Mouse (Mus musculus): ENCODE data around the gene Gm7271. TPM values are rescaled to one million over a fixed set of nuclear protein-coding genes. Genes with fewer than 3 reads are reported as not detected.

Gene Gm7271
- polyA plus RNA-seq (2016; fragmentation: Nextera tagmentation; extraction: Ambion mirVana) = not detected in 2 replicates

DNA sequence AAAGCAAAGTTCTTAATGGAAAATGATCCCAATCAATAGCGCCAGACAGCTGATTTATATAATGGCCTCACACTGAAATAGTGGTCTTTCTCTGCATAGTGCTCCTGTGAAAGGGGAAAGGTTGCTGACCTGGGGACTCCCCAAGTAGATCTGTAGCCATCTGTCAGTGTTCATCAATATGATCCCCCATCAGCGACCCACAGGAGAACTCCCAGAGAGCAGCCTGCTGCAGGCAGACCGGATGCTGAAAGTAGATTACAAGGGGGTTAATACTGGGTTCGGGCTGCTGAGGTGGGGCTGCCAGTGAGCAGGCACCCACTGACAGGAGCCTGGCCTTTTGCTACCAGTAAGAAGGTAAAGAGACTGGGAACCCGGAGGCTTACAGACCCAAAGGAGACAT lies at the start of gene Gm7271:
TSS of gene Gm7271 (plus strand) at position 230 of the 400 bp plus-strand sequence.
- no peak within 1 kb of the TSS for H3K27ac ChIP-seq (ENCODE audit: poor library complexity, severe bottlenecking)
- WGBS = 54% methylated on average over 5 of the region's 5 CpGs
- peaks cover 35% of the 10 kb centered on the region for H3K27me3 ChIP-seq (replicated peaks)
- no peak within 1 kb of the TSS for H3K4me2 ChIP-seq
- H3K36me3 ChIP-seq = no peaks in the 10 kb centered on the region
- H3K9ac ChIP-seq = no peak within 1 kb of the TSS
- H3K4me1 ChIP-seq (replicated peaks) = 0 out of 2 replicates have a peak, but pooled peaks cover 4% of the 10 kb centered on the region
- no peak within 1 kb of the TSS for H3K4me3 ChIP-seq
- no peaks in the 10 kb centered on the region for H3K9me3 ChIP-seq (replicated peaks)
- ATAC-seq (ENCODE audit: insufficient number of reproducible peaks, low FRiP score) = no peak

GRCm38 (mm10) chr5:76437100-76437499 lies 46.7 kb upstream of the Gm7271 start:
- no peaks in the 10 kb centered on the region for H3K36me3 ChIP-seq
- H3K9ac ChIP-seq = no peak overlapping the region
- H3K27me3 ChIP-seq (replicated peaks) = no peaks in the 10 kb centered on the region
- H3K4me2 ChIP-seq = no peak overlapping the region
- 77% methylated on average over 5 of the region's 5 CpGs for WGBS
- no peak overlapping the region for H3K4me3 ChIP-seq
- H3K27ac ChIP-seq (ENCODE audit: poor library complexity, severe bottlenecking) = no peak overlapping the region
- H3K4me1 ChIP-seq (replicated peaks) = no peaks in the 10 kb centered on the region
- no peak for ATAC-seq (ENCODE audit: insufficient number of reproducible peaks, low FRiP score)
- no peaks in the 10 kb centered on the region; the same call in 1 of the 2 replicates for H3K9me3 ChIP-seq (replicated peaks)

GRCm38 (mm10) chr5:76437696-76438095 lies 46.1 kb upstream of the Gm7271 start:
- no peak for ATAC-seq (ENCODE audit: insufficient number of reproducible peaks, low FRiP score)
- 83% methylated on average over 8 of the region's 8 CpGs for WGBS
- no peak overlapping the region for H3K4me3 ChIP-seq
- no peaks in the 10 kb centered on the region; the same call in 1 of the 2 replicates for H3K9me3 ChIP-seq (replicated peaks)
- no peaks in the 10 kb centered on the region for H3K4me1 ChIP-seq (replicated peaks)
- no peak overlapping the region for H3K4me2 ChIP-seq
- H3K27ac ChIP-seq (ENCODE audit: poor library complexity, severe bottlenecking) = no peak overlapping the region
- H3K36me3 ChIP-seq = no peaks in the 10 kb centered on the region
- H3K27me3 ChIP-seq (replicated peaks) = no peaks in the 10 kb centered on the region
- H3K9ac ChIP-seq = no peak overlapping the region

GRCm38 (mm10) chr5:76441431-76441830 lies 42.4 kb upstream of the Gm7271 start:
- no peak overlapping the region for H3K4me3 ChIP-seq

DNA sequence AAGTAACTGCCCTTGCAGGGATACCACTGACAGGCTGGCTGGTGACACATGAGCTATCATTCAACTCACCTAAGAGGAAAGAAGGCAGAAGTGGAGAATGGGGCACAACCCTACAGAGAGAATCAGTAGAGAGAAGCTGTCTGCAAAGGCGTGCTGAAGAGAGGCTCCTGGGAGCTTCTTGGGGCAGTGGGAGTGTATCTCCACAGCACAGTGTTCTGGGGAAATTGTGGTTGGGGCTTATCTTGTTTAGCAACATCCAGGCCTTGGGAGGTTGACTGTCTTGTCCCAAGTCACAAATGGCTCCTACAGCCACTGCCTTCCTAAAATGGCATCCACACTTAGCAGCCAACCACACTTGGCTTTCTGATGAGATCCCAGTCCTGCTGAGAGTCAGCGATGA lies 8.9 kb upstream of the Gm7271 start:
- no peaks in the 10 kb centered on the region for H3K4me1 ChIP-seq (replicated peaks)
- peaks cover 15% of the 10 kb centered on the region for H3K27me3 ChIP-seq (replicated peaks)
- no peak overlapping the region for H3K4me2 ChIP-seq
- ATAC-seq (ENCODE audit: insufficient number of reproducible peaks, low FRiP score) = no peak
- no peaks in the 10 kb centered on the region for H3K36me3 ChIP-seq
- H3K27ac ChIP-seq (ENCODE audit: poor library complexity, severe bottlenecking) = no peak overlapping the region
- H3K9me3 ChIP-seq (replicated peaks) = no peaks in the 10 kb centered on the region
- H3K9ac ChIP-seq = no peak overlapping the region
- 72% methylated on average over 2 of the region's 2 CpGs for WGBS
- H3K4me3 ChIP-seq = no peak overlapping the region

More at GRCm38 (mm10) chr5:76441431-76441830, 42.4 kb upstream of the Gm7271 start:
- Histone ChIP-seq H3K9ac (no peak overlapping the region), H3K36me3 (no peaks in the 10 kb centered on the region), H3K27me3 (replicated peaks) (no peaks in the 10 kb centered on the region), H3K4me1 (replicated peaks) (no peaks in the 10 kb centered on the region), H3K4me2 (no peak overlapping the region), H3K27ac (ENCODE audit: poor library complexity, severe bottlenecking) (no peak overlapping the region), H3K9me3 (replicated peaks) (no peaks in the 10 kb centered on the region)
- ATAC-seq (ENCODE audit: insufficient number of reproducible peaks, low FRiP score) = no peak
- WGBS = 69% methylated on average over 4 of the region's 4 CpGs

DNA sequence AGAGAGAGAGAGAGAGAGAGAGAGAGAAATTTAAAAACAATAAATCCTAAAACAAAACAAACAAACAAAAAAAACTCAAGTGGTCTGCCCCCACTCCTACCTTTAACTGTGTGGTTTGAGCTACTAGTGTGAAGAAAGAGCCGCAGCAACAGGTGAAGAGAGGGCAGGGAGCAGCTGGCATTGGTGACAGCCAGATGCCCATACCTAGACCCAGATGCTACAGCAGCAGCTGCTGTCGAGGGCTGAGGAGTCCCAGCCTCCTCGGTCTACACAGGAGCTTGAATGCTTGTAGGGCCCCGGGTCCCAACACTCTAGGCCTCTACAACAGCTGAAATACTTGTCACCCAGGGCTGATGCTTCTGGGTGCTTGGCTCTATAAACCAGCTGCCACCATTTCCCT lies 7.0 kb upstream of the Gm7271 start:
- Histone ChIP-seq H3K36me3 (no peaks in the 10 kb centered on the region), H3K9me3 (replicated peaks) (no peaks in the 10 kb centered on the region), H3K27me3 (replicated peaks) (peaks cover 21% of the 10 kb centered on the region), H3K4me1 (replicated peaks) (no peaks in the 10 kb centered on the region), H3K4me3 (no peak overlapping the region), H3K9ac (no peak overlapping the region), H3K27ac (ENCODE audit: poor library complexity, severe bottlenecking) (no peak overlapping the region), H3K4me2 (no peak overlapping the region)
- no peak for ATAC-seq (ENCODE audit: insufficient number of reproducible peaks, low FRiP score)
- 69% methylated on average over 4 of the region's 4 CpGs for WGBS

GRCm38 (mm10) chr5:76477764-76478163 lies 6.1 kb upstream of the Gm7271 start:
- Histone ChIP-seq H3K36me3 (no peaks in the 10 kb centered on the region), H3K9me3 (replicated peaks) (no peaks in the 10 kb centered on the region), H3K27me3 (replicated peaks) (peaks cover 25% of the 10 kb centered on the region), H3K27ac (ENCODE audit: poor library complexity, severe bottlenecking) (no peak overlapping the region), H3K4me1 (replicated peaks) (no peaks in the 10 kb centered on the region), H3K4me2 (no peak overlapping the region), H3K9ac (no peak overlapping the region), H3K4me3 (no peak overlapping the region)
- no peak for ATAC-seq (ENCODE audit: insufficient number of reproducible peaks, low FRiP score)
- 38% methylated on average over 9 of the region's 9 CpGs for WGBS

GRCm38 (mm10) chr5:76495126-76495525 lies 11.3 kb downstream of the Gm7271 start:
- no peak overlapping the region for H3K4me3 ChIP-seq
- 80% methylated on average over 13 of the region's 13 CpGs for WGBS
- H3K9me3 ChIP-seq (replicated peaks) = peaks cover 6% of the 10 kb centered on the region; the same call in 1 of the 2 replicates
- H3K4me1 ChIP-seq (replicated peaks) = no peaks in the 10 kb centered on the region
- H3K27me3 ChIP-seq (replicated peaks) = peaks cover 28% of the 10 kb centered on the region
- H3K4me2 ChIP-seq = no peak overlapping the region
- no peak overlapping the region for H3K27ac ChIP-seq (ENCODE audit: poor library complexity, severe bottlenecking)
- ATAC-seq (ENCODE audit: insufficient number of reproducible peaks, low FRiP score) = no peak
- H3K9ac ChIP-seq = no peak overlapping the region
- no peaks in the 10 kb centered on the region for H3K36me3 ChIP-seq

GRCm38 (mm10) chr5:76522446-76522845 lies 38.6 kb downstream of the Gm7271 start:
- Histone ChIP-seq H3K4me3 (no peak overlapping the region), H3K36me3 (no peaks in the 10 kb centered on the region), H3K9me3 (replicated peaks) (no peaks in the 10 kb centered on the region), H3K9ac (no peak overlapping the region), H3K4me1 (replicated peaks) (no peaks in the 10 kb centered on the region), H3K4me2 (no peak overlapping the region), H3K27ac (ENCODE audit: poor library complexity, severe bottlenecking) (no peak overlapping the region), H3K27me3 (replicated peaks) (no peaks in the 10 kb centered on the region)
- WGBS = 84% methylated on average over 1 of the region's 1 CpGs
- no peak for ATAC-seq (ENCODE audit: insufficient number of reproducible peaks, low FRiP score)

GRCm38 (mm10) chr5:76524623-76525022 lies 40.8 kb downstream of the Gm7271 start:
- Histone ChIP-seq H3K27ac (ENCODE audit: poor library complexity, severe bottlenecking) (no peak overlapping the region), H3K9me3 (replicated peaks) (no peaks in the 10 kb centered on the region), H3K4me1 (replicated peaks) (no peaks in the 10 kb centered on the region), H3K9ac (no peak overlapping the region), H3K36me3 (no peaks in the 10 kb centered on the region), H3K27me3 (replicated peaks) (no peaks in the 10 kb centered on the region), H3K4me3 (no peak overlapping the region), H3K4me2 (no peak overlapping the region)
- WGBS = 66% methylated on average over 5 of the region's 5 CpGs
- ATAC-seq (ENCODE audit: insufficient number of reproducible peaks, low FRiP score) = no peak

DNA sequence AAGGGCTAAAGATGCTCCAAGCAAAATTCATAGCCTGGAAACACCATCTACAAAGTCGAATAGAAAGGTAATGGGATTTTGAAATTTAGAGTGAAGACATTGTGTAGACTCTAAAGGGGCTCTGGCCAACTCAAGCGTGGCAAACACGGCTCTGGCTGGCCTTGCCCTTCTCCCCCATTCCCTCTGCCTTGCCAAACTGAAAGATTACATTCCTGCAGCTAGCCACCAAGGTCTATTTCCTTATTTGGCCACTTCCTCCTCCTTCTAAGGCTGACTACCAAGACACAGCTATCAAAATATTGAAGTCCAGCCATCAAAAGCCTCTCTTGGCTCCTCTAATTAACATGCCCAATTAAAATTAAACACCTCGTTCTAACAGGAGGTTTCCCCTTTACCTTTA lies 41.2 kb downstream of the Gm7271 start:
- Histone ChIP-seq H3K4me2 (no peak overlapping the region), H3K27me3 (replicated peaks) (no peaks in the 10 kb centered on the region), H3K4me3 (no peak overlapping the region), H3K27ac (ENCODE audit: poor library complexity, severe bottlenecking) (no peak overlapping the region), H3K4me1 (replicated peaks) (peaks cover 4% of the 10 kb centered on the region), H3K9me3 (replicated peaks) (no peaks in the 10 kb centered on the region), H3K36me3 (no peaks in the 10 kb centered on the region), H3K9ac (no peak overlapping the region)
- no peak for ATAC-seq (ENCODE audit: insufficient number of reproducible peaks, low FRiP score)
- WGBS = 52% methylated on average over 4 of the region's 4 CpGs

DNA sequence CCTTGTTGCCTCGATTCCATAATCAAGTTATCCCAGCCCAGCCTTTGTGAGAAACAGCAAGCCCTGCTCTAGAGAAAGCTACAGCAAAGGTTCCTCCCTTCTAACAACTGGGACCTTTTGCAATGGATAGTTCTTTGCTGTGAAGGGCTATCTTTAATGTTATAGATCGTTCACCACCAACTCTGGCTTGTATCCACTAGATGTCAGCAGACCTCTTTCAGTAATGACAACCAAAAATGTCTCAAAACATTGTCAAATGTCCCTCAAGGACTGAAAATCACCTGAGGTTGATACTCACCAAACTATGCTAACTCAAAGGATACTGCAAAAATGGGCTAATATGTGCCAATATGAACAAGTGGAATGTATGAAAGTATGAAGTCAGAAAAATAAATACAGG lies 42.0 kb downstream of the Gm7271 start:
- peaks cover 9% of the 10 kb centered on the region for H3K4me1 ChIP-seq (replicated peaks)
- ATAC-seq (ENCODE audit: insufficient number of reproducible peaks, low FRiP score) = no peak
- H3K9me3 ChIP-seq (replicated peaks) = no peaks in the 10 kb centered on the region
- no peak overlapping the region for H3K4me3 ChIP-seq
- no peak overlapping the region for H3K9ac ChIP-seq
- H3K4me2 ChIP-seq = no peak overlapping the region
- H3K27ac ChIP-seq (ENCODE audit: poor library complexity, severe bottlenecking) = no peak overlapping the region
- no peaks in the 10 kb centered on the region for H3K36me3 ChIP-seq
- 39% methylated on average over 2 of the region's 2 CpGs for WGBS
- H3K27me3 ChIP-seq (replicated peaks) = no peaks in the 10 kb centered on the region
